Mouse (Mus musculus): ENCODE measurements around the gene Ppid. TPM values are rescaled to one million over a fixed set of nuclear protein-coding genes. Genes with fewer than 3 reads are reported as not detected.

Gene Ppid
- total and polyA plus RNA-seq, 3 experiments, result 203 to 254 TPM; not detected in 1

- Histone ChIP-seq H3K79me2 (ENCODE audit: control insufficient read depth, insufficient read depth, low read length, poor library complexity) (peaks cover 19% of the 10 kb centered on the region), H3K9me3 (replicated peaks; ENCODE audit: insufficient read depth, low read length) (no peaks in the 10 kb centered on the region), H3K4me3 (ENCODE audit: control insufficient read depth in 1 of 2, insufficient read depth in 1 of 2, low read depth in 2 of 2, low read length in 2 of 2) (no peak overlapping the region), H3K9ac (ENCODE audit: control insufficient read depth, low read depth, low read length, poor library complexity, severe bottlenecking) (no peak overlapping the region), H3K4me1 (ENCODE audit: control insufficient read depth in 1 of 2, insufficient read depth in 2 of 2, low read length in 2 of 2) (peaks cover 4 to 11% of the 10 kb centered on the region in 2 experiments; a peak in 3 of 4 replicates), H3K27me3 (ENCODE audit: control insufficient read depth in 1 of 2, insufficient read depth in 2 of 2, low read length in 2 of 2) (no peaks in the 10 kb centered on the region), H3K27ac (ENCODE audit: control insufficient read depth, low read depth, low read length) (no peak overlapping the region), H3K36me3 (ENCODE audit: control insufficient read depth in 1 of 2, insufficient read depth in 2 of 2, low read length in 2 of 2) (peaks cover 0 to 6% of the 10 kb centered on the region in 2 experiments; a peak in 2 of 4 replicates)
- DNase-seq (ENCODE audit: low read depth, low spot score), result no peak
- TF ChIP-seq UBTF (IDR thresholded peaks at IDR 0.05; ENCODE audit: borderline replicate concordance, insufficient read depth, low read depth, low read length), result no peak
- TF ChIP-seq HCFC1 (IDR thresholded peaks at IDR 0.05; ENCODE audit: low read depth, low read length), result no peak
- no peak for TF ChIP-seq RCOR1 (IDR thresholded peaks at IDR 0.05; ENCODE audit: low read depth, low read length)
- no peak for TF ChIP-seq POLR2AphosphoS5 (IDR thresholded peaks at IDR 0.05; ENCODE audit: borderline replicate concordance, low read depth, low read length)
- TF ChIP-seq ZMIZ1 (IDR thresholded peaks at IDR 0.05; ENCODE audit: low read depth, low read length), result no peak
- TF ChIP-seq MEF2A (IDR thresholded peaks at IDR 0.05; ENCODE audit: extremely low read depth, insufficient replicate concordance, low read depth, low read length, poor library complexity, severe bottlenecking), result no peak
Measured at GRCm38 (mm10) chr3:79559021-79559772, 31.9 kb upstream of the Ppid start.

- H3K79me2 ChIP-seq (ENCODE audit: control insufficient read depth, insufficient read depth, low read length, poor library complexity), result peaks cover 19% of the 10 kb centered on the region
- no peak overlapping the region for H3K9ac ChIP-seq (ENCODE audit: control insufficient read depth, low read depth, low read length, poor library complexity, severe bottlenecking)
- H3K27ac ChIP-seq (ENCODE audit: control insufficient read depth, low read depth, low read length), result no peak overlapping the region
- TF ChIP-seq USF1 (IDR thresholded peaks at IDR 0.05; ENCODE audit: low read depth, low read length) (no peak), MEF2A (IDR thresholded peaks at IDR 0.05; ENCODE audit: extremely low read depth, insufficient replicate concordance, low read depth, low read length, poor library complexity, severe bottlenecking) (no peak), EP300 (IDR thresholded peaks at IDR 0.05; ENCODE audit: low read depth in 1 of 2, low read length in 2 of 2) (no peak), CTCF (IDR thresholded peaks at IDR 0.05 in 2 of 3, conservative IDR thresholded peaks at IDR 0.05 in 1 of 3; ENCODE audit: control insufficient read depth in 1 of 3, insufficient read depth in 1 of 3, low read depth in 2 of 3, low read length in 3 of 3, poor library complexity in 1 of 3, severe bottlenecking in 1 of 3) (no peak)
- H3K27me3 ChIP-seq (ENCODE audit: control insufficient read depth in 1 of 2, insufficient read depth in 2 of 2, low read length in 2 of 2), result no peaks in the 10 kb centered on the region
- peaks cover 4 to 11% of the 10 kb centered on the region in 2 experiments; a peak in 3 of 4 replicates for H3K4me1 ChIP-seq (ENCODE audit: control insufficient read depth in 1 of 2, insufficient read depth in 2 of 2, low read length in 2 of 2)
- H3K4me3 ChIP-seq (ENCODE audit: control insufficient read depth in 1 of 2, insufficient read depth in 1 of 2, low read depth in 2 of 2, low read length in 2 of 2), result no peak overlapping the region
- peaks cover 0 to 6% of the 10 kb centered on the region in 2 experiments; a peak in 2 of 4 replicates for H3K36me3 ChIP-seq (ENCODE audit: control insufficient read depth in 1 of 2, insufficient read depth in 2 of 2, low read length in 2 of 2)
- no peak for DNase-seq (ENCODE audit: low read depth, low spot score)
- H3K9me3 ChIP-seq (replicated peaks; ENCODE audit: insufficient read depth, low read length), result no peaks in the 10 kb centered on the region
Measured at GRCm38 (mm10) chr3:79559773-79560045, 31.4 kb upstream of the Ppid start.

DNA sequence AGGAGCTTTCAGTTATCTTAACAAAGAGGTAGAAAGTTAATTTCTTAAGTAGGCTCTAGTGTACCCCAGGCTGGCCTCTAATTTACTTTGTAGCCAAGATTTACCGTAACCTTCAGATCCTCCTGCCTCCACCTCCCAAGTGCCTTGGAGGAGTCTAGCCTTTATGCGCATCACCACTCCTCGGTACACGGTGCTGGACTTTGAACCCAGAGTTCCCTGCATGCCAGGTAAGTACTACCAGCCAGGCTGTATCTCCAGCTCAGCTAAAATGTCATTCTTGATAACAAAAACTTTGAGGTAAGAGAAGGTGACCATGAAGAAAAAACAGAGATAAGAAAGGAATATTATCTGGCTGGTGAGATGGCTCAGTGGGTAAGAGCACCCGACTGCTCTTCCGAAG, 30.6 kb upstream of the Ppid start:
- DNase-seq (ENCODE audit: low read depth, low spot score), result no peak
- Histone ChIP-seq H3K9me3 (replicated peaks; ENCODE audit: insufficient read depth, low read length) (no peaks in the 10 kb centered on the region), H3K4me3 (ENCODE audit: control insufficient read depth in 1 of 2, insufficient read depth in 1 of 2, low read depth in 2 of 2, low read length in 2 of 2) (no peak overlapping the region), H3K4me1 (ENCODE audit: control insufficient read depth in 1 of 2, insufficient read depth in 2 of 2, low read length in 2 of 2) (peaks cover 4 to 17% of the 10 kb centered on the region in 2 experiments; a peak in 3 of 4 replicates), H3K27me3 (ENCODE audit: control insufficient read depth in 1 of 2, insufficient read depth in 2 of 2, low read length in 2 of 2) (no peaks in the 10 kb centered on the region), H3K27ac (ENCODE audit: control insufficient read depth, low read depth, low read length) (no peak overlapping the region), H3K79me2 (ENCODE audit: control insufficient read depth, insufficient read depth, low read length, poor library complexity) (peaks cover 20% of the 10 kb centered on the region), H3K36me3 (ENCODE audit: control insufficient read depth in 1 of 2, insufficient read depth in 2 of 2, low read length in 2 of 2) (peaks cover 0 to 6% of the 10 kb centered on the region in 2 experiments; a peak in 2 of 4 replicates), H3K9ac (ENCODE audit: control insufficient read depth, low read depth, low read length, poor library complexity, severe bottlenecking) (no peak overlapping the region)
- TF ChIP-seq E2F4 (IDR thresholded peaks at IDR 0.05; ENCODE audit: borderline replicate concordance, low read depth, low read length), result no peak
- no peak for TF ChIP-seq HCFC1 (IDR thresholded peaks at IDR 0.05; ENCODE audit: low read depth, low read length)
- TF ChIP-seq ZKSCAN1 (IDR thresholded peaks at IDR 0.05; ENCODE audit: low read depth, low read length), result no peak
- no peak for TF ChIP-seq POLR2A (IDR thresholded peaks at IDR 0.05; ENCODE audit: control insufficient read depth in 1 of 2, insufficient read depth in 1 of 2, low read depth in 1 of 2, low read length in 2 of 2, poor library complexity in 1 of 2)

Data from MEL (cell line).